Mouse (Mus musculus) spleen, adult 2 months (tissue): ENCODE measurements around the gene Deup1.

ENCODE experiments used
- CTCF ChIP-seq: fragments of 200-500 bp; IDR thresholded peaks from 2 replicates; pipeline ENCODE4 v1.5.1; 2011; ENCODE audit warnings: mild to moderate bottlenecking, inconsistent platforms; ENCODE audit not compliant: insufficient read depth, insufficient read length, insufficient replicate concordance; ENCODE audit errors: extremely low read depth
- POLR2A ChIP-seq: fragments of 200-500 bp; IDR thresholded peaks from 2 replicates; pipeline ENCODE4 v1.6.1; 2011; ENCODE audit warnings: low read depth, low read length, inconsistent platforms

- TF ChIP-seq CTCF (no peak), POLR2A (no peak)
Measured at GRCm38 (mm10) chr9:15516007-15516406, 111.7 kb downstream of the Deup1 start.
